Mouse (Mus musculus): Measurements from ENCODE around the gene Fosl1.

DNA sequence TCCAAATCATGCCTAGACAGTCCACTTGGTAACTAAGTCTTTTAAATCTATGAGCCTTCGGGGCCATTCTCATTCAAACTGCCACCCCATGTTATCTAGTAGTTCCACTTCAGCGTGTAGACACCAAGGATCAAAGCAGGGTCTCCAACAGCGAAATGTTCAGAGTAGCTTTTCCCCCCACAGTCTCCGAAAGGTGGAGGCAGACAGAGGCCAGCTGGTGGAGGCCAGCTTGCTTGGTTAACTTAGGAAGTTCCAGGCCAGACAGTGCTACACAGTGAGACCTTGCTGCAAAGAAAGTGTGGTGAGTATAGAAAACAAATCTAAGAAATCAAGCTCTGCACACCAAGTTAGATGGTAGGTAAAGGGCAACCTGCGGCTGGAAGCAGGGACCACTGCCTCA lies 36.7 kb upstream of the Fosl1 start:
- TF ChIP-seq CTCF (IDR thresholded peaks at IDR 0.05; ENCODE audit: insufficient read depth, low read length), result no peak
- no peak for TF ChIP-seq POLR2A (IDR thresholded peaks at IDR 0.05; ENCODE audit: borderline replicate concordance, extremely low read depth, low read depth, low read length)

Data from lung, adult 2 months (tissue).